Mouse (Mus musculus) bone marrow, adult 2 months (tissue): ENCODE data around the gene Magt1. TPM values are rescaled to one million over a fixed set of nuclear protein-coding genes. Genes with fewer than 3 reads are reported as not detected.
"Not testable (repeated sequence)": the region's sequence is repeated elsewhere in the genome, so short reads cannot be mapped to it uniquely, and the experiment has no call there.

Source experiments
- H3K27ac ChIP-seq: fragments of 200-500 bp; 2 replicates; pipeline ENCODE4 v1.5.1; 2012; ENCODE audit warnings: low read depth, mild to moderate bottlenecking, control low read depth, inconsistent platforms, low read length; ENCODE audit not compliant: control insufficient read depth, poor library complexity, insufficient read depth
- H3K4me1 ChIP-seq: fragments of 200-500 bp; 2 replicates; pipeline ENCODE4 v1.6.1; 2011; ENCODE audit warnings: low read length; ENCODE audit not compliant: control insufficient read depth, insufficient read depth
- H3K4me3 ChIP-seq: fragments of 200-500 bp; replicated peaks from 2 replicates; pipeline ENCODE3; 2011; ENCODE audit warnings: mild to moderate bottlenecking, low read depth, low read length, control low read depth; ENCODE audit not compliant: control insufficient read depth
- CTCF ChIP-seq: fragments of 200-500 bp; IDR thresholded peaks from 2 replicates; pipeline ENCODE4 v1.5.1; 2011; ENCODE audit warnings: low read length, control low read depth; ENCODE audit not compliant: control insufficient read depth, insufficient read depth
- POLR2A ChIP-seq: fragments of 200-500 bp; IDR thresholded peaks from 2 replicates; pipeline ENCODE4 v1.6.1; 2011; ENCODE audit warnings: low read depth, mild to moderate bottlenecking, control low read depth, low read length, borderline replicate concordance; ENCODE audit not compliant: control insufficient read depth
- WGBS: fragments of 180-500 bp; shearing (Covaris S2); methylation state at CpG from one replicate; pipeline ENCODE4 v1.1.7; 2018; 5-methylcytosine and 5-hydroxymethylcytosine counted together
- polyA plus RNA-seq: library from polyadenylated mRNA; stranded (reverse); fragments of >200 nt; gene quantifications from 2 replicates; pipeline ENCODE4 v1.2.4, GENCODE M21; 2011; ENCODE audit warnings: low replicate concordance; ENCODE audit not compliant: missing spikeins, insufficient read depth, insufficient read length

Magt1 gene
- polyA plus RNA-seq, 1 experiment: 12.7 TPM

DNA sequence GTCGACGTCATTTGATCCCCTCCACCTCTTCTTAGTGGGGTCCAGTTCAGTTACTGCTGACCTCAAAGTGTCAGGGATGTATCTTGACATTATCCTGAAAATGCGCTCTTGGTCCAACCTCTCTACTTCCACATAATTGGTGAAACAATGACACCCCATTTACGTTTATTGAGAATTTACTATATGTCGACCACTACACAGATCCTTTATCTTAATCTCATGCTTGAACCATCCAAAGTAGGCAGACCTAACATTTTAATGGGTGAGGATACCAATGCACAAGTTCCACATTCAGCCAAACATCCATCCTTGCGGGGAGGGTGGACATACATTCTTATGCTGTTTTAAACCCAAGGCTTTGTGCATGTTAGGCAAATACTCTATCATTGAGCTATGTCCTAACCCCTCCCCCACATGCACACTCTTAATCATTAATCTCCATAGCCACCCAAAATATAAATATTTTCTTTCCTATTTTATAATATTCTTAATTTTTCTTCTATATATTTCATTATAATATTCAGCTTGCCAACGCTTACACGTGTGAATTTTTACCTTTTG lies 82.1 kb downstream of the Magt1 start:
- peak overlapping the region; percentile 88 for H3K4me3 ChIP-seq
- no peak overlapping the region for H3K27ac ChIP-seq
- 26% methylated on average over 8 of the region's 8 CpGs for WGBS
- peaks cover 1% of the 10 kb centered on the region; the same call in 1 of the 2 replicates for H3K4me1 ChIP-seq
- TF ChIP-seq CTCF (no peak), POLR2A (no peak)

DNA sequence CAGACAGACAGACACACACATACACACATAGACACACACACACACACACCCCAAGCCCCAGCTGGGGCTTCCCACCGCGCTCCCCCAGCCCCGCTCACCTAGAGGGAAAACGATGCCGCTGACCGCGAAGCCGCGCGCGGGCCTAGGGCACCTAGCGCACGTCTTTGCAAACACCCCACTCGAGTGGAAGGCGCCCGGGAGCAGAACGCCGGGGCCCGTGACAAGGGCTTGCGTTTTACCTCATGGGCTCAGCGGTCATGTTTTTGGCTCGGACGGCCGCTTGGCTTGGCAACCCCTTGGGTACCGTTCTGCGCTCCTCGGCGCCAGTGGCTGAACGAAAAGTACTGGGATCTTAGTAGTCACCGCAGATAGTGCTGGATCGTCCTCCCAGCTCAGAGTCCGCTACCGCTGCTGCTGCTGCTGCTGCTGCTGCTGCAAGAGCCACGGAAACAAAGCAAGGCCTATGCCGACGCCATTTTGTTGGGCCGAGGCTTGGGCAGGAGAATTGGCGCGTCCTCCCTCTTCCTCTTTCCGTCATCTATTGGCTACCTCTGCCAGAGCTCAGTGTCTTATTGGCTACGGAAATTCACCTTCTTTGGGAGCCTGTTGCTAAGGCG lies 82.7 kb downstream of the Magt1 start, which contains the start of gene Atrx:
TSS of gene Atrx (minus strand) at position 543 of the 617 bp plus-strand sequence.
- Histone ChIP-seq H3K4me3 (peak within 1 kb of the TSS; percentile 88), H3K4me1 (peaks cover 1% of the 10 kb centered on the region; the same call in 1 of the 2 replicates), H3K27ac (peak within 1 kb of the TSS; percentile 87)
- TF ChIP-seq CTCF: no peak
- peak; percentile 58; the same call in 1 of the 2 replicates for TF ChIP-seq POLR2A
- 15% methylated on average over 42 of the region's 42 CpGs for WGBS

DNA sequence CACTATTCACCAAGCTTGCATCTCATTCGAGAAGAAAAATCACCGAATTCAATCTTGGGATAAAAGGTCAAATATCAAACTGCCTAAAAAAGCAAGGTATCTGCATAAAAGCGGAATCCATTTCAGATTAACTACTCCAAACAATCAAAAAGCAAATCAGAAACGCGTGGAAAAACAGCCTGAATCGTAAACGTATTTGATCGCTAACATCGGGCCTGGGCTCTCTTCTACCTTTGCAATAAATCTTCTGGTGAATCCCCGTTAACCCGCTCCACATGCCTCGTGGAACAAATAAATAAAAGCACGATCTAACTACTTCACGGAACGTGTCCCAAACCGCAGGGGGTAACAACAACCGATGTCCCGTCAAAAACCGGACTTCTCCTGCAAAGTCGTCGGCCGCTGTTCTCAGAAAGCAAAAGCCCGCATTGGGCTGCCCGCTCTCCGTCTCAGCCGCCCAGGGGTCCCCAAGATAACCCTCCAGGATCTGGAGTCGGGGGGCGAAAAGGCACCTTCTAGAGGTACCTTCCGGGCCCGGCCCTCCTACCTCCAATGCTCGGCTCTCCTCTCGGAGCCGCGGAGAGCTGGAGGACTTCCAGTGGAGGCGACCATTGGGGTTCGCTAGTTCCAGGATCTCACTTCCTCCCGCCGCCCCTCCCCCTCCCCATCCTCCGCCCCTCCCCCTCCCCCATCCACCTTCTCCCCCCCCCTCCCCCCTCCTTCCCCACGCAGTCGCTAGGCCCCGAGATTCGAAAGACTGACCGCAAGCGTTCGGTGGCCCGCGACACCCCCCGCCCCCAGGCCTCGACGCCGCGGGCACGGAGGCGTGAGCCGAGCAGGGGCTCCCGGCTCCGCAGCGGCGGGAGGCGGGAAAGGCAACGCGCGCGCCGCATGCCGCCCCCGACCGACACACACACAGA lies 83.5 kb downstream of the Magt1 start:
- WGBS: 19% methylated on average over 48 of the region's 69 CpGs
- peak overlapping the region; percentile 87 for H3K27ac ChIP-seq
- H3K4me3 ChIP-seq: peak overlapping the region; percentile 88
- no peak for TF ChIP-seq POLR2A
- no peak for TF ChIP-seq CTCF
- H3K4me1 ChIP-seq: peaks cover 1% of the 10 kb centered on the region; the same call in 1 of the 2 replicates

DNA sequence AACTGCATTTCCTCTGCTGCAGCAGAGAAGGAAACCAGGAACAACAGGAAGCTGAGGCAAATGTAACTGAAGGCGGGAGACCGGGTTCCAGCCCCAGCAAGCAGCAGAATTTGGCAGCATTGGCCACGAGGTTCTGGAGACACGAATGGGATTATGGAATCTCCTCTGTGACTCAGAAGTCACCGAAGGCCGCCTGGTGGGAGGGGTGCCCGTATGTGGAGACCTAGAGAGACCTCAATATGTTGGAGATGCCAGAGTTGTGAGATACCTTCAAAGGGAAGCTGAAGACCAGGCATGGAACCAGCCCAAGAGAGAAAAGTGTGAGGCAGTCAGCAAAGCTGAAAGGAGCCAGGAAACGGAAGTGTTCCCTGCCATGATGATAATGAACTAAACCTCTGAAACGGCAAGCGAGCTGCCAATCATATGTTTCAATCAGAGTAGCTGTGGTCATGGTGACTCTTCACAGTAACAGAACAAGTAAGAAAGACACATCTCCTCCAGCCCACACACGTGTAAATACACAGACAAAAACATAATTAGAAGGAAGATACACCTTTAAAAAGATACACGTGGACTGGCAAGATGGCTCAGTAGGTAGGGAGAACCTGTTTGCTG lies 85.5 kb downstream of the Magt1 start:
- Histone ChIP-seq H3K4me3 (peak overlapping the region; percentile 14), H3K4me1 (peaks cover 1% of the 10 kb centered on the region; the same call in 1 of the 2 replicates), H3K27ac (no peak overlapping the region)
- no peak for TF ChIP-seq POLR2A
- 24% methylated on average over 12 of the region's 12 CpGs for WGBS

DNA sequence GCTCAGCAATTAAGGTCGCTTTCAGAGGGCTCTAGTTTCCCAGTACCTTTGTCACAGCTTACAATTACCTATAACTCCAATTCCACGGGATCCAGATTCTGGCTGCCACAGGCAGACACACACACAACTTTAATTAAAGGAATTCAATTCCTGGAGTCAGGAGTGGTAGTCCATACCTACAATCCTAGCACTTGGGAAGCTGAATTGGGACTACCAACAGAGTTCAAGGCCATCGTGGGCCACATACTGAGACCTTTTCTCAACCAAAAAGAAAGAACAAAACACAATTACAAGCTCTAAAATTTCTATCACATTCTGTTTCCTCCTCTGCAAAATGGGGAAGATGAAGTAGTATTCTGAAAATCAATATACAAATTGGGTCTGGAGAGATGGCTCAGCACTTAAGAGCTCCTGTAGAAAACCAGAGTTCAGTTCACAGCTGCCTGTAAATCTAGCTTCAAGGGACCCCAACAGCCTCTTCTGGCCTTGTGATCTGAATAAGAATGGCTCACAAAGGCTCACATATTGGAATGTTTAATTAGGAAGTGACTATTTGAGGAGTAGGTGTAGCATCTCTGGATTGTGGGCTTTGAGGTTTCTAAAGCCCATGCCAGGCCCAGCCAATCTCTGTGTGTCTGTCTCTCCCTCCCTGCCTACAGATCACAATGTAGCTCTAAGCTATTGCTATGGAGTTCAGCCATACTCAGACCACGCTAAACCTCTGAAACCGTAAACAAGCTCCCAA lies 87.2 kb downstream of the Magt1 start:
- Histone ChIP-seq H3K4me1 (peaks cover 1% of the 10 kb centered on the region; the same call in 1 of the 2 replicates), H3K4me3 (no peak overlapping the region), H3K27ac (no peak overlapping the region)
- WGBS: 85% methylated on average over 5 of the region's 5 CpGs
- TF ChIP-seq CTCF: no peak

DNA sequence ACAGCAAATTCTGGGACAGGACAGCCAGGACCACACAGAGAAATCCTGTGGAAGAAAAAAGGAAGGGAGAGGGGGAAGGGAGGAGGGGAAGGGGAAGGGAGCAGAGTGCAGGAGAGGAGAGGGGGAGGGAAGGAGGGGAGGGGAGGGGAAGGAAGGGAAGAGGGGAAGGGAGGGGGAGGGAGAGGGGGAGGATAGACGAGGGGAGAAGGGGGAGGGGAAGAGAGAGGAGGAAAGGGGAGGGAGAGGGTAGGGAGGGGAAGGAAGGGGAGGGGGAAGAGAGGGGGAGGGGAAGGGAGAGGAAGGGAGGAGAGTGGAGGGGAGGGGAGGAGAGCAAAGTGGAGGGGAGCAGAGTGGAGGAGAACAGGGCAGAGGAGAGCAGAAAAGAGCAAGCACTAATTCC lies 87.8 kb downstream of the Magt1 start:
- Histone ChIP-seq H3K27ac (no peak overlapping the region), H3K4me1 (peaks cover 1% of the 10 kb centered on the region; the same call in 1 of the 2 replicates), H3K4me3 (no peak overlapping the region)
- WGBS: no CpG with 5 or more reads among the region's 1 CpGs
- TF ChIP-seq CTCF (no peak), POLR2A (no peak)

DNA sequence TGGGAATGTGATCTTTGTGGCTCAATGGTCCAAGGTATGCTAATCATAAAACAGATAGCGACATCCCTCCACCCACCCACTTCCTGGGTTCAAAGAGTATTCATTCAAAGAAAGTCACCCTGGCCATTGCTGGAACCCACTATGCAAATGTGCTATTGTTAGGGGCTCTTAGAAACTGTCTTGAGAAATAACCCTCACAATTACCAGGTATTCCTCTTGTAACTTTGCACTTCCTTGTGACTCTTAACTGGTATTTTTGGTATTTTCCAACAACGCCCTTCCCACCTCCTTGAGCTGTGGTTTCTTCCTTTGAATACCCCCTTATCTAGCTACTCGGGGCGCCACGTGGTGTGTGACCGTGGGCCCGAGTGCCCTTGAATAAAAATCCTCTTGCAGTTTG lies 88.7 kb downstream of the Magt1 start:
- not testable (repeated sequence) for H3K27ac ChIP-seq

DNA sequence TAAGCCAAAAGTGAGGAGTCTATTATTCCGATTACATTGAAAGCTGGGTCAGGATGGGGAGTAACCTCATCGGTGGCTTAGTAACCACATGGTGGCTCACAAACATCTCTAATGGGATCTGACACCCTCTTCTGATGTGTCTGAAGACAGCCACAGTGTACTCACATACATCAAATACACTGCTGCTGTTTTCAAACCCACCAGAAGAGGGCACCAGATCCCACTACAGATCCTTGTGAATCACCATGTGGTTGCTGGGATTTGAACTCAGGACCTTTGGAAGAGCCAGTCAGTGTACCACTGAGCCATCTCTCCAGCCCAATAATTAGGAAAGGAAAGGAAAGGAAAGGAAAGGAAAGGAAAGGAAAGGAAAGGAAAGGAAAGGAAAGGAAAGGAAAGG lies 90.3 kb downstream of the Magt1 start:
- Histone ChIP-seq H3K4me3 (no peak overlapping the region), H3K4me1 (no peaks in the 10 kb centered on the region; the same call in 1 of the 2 replicates), H3K27ac (no peak overlapping the region)
- WGBS: 67% methylated on average over 2 of the region's 2 CpGs
- TF ChIP-seq POLR2A: no peak
- peak; percentile 20; the same call in 1 of the 2 replicates for TF ChIP-seq CTCF

More for the DNA sequence above, 88.7 kb downstream of the Magt1 start:
- 76% methylated on average over 7 of the region's 7 CpGs for WGBS
- not testable (repeated sequence) for H3K4me3 ChIP-seq, H3K4me1 ChIP-seq

Other genes starting within 250 kb of the Magt1 start
- gene Fgf16, start 247.6 kb downstream of the Magt1 start, polyA plus RNA-seq: not detected in 2 replicates
- gene Atrx, start 82.5 kb downstream of the Magt1 start, polyA plus RNA-seq: 89.3 and 160 TPM in 2 replicates
- gene Cox7b, start 3.8 kb upstream of the Magt1 start, polyA plus RNA-seq: 160 and 387 TPM in 2 replicates
- gene Atp7a, start 15.4 kb upstream of the Magt1 start, polyA plus RNA-seq: 0.59 and 5.5 TPM in 2 replicates
- gene Tlr13, start 131.3 kb upstream of the Magt1 start, polyA plus RNA-seq: 1.9 and 7.3 TPM in 2 replicates
- 65.0 and 145 TPM in 2 replicates for gene Pgk1, start 175.2 kb upstream of the Magt1 start, polyA plus RNA-seq
- gene Taf9b, start 209.3 kb upstream of the Magt1 start, polyA plus RNA-seq: 3.0 and 3.9 TPM in 2 replicates
- gene Fnd3c2, start 243.5 kb upstream of the Magt1 start, polyA plus RNA-seq: not detected in 2 replicates